Mouse (Mus musculus) retina, postnatal 1 day (tissue): ENCODE measurements around the gene Plcg1.

Experiments
- DNase-seq: peaks from one replicate; pipeline ENCODE4 v3.0.0-alpha.2; 2012

Gene Plcg1

DNA sequence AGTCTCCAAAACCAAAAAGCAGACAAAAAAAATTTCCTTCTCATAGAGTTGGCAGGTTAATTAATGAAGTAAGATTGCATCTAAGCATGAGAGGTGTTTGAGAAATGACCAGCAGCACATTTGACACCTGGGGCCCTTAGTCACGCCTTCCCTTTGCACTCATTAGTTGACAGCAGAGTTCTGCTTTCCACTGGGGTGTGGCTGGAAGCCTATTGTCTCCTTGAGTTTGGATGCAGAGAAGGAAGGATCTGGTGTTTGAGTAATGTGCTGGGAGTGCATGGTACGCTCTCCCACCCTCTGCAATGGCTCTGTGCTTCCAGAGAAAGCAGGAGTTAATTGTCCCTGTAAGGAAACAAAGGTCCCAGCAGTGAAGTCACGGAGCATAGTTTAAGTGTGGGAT lies 5.4 kb downstream of the Plcg1 start:
- DNase-seq = no peak

DNA sequence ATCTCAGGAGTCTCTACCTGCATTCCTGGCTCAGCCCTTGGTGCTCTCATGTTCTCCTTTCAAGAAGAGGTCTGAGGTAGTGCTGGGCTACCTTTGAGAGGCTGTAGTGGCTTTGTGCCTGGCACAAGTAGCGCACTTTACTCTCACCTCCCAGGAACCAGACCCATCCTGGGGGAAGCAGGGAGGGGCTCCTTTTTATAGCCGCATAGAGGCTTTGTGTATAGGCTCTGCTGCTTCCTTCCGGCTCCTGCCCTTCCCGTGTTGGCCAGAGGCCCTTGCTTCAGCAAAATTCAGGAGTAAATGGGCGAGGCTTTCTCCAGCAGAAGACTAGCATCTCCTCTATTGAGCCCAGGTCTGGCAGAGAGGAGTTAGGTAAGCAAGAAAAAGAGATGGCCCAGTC lies 7.3 kb downstream of the Plcg1 start:
- no peak for DNase-seq

DNA sequence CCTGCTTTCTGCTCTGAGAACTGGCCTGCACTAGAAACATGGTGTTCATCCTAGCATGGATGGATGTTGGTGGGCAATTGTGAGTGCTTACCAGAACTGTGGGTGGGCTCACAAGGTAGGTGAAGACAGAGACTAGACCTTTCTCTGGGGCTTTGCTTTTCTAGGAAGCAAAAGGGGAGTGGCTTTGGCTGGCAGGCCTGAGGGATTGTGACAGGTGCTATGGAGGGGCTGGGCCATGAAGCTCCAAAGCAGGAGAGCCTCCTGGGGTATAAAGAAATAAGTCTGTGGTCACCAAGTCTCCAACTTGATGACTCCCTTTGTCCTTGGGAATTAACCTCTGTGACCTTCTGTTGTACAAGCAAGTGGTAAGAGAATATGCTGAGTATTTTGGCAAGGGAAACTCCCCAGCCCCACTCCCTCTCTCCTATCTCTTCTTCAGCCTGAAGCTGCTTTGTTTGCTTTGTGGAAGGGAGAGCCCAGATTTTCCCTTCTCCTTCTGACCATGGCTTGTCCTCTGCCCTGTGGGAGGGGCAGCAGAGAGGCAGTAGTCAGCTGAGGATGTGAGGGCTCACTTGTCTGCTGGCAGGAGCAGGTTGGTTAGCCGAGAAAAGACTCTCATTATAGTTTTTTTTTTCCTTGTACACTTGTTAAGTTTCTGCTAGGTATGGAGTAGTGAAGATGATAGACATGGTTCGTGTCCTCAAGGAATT lies 8.7 kb downstream of the Plcg1 start:
- no peak for DNase-seq

DNA sequence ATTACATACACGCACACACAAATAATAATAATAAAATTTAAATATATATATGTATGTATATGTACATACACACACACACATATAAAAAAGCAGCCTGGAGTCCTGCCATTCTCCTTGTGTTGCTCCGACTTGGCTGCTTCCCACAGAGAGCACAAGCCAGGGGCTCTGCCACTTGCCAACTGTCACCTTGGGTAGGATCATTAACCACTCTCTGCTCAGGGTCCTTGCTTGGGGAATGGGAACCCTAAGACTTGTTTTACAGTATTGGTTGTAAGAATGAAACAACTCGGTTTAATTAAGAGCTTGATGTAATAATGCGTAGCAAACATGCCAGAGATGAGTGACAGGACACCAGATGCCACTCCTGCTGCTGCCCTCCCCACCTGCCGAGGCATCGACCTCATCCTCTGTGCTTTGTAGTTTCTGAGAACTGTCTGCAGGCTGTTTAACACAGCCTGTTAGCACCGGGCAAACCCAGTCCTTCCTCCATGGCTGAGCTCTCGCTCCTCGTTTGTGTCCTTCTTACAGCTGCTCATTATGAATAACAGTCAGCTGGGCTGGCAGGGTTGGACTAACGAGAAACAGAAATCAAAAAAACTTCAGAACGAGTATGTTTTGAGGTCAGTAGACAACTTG lies 9.5 kb downstream of the Plcg1 start:
- peak; percentile 55 for DNase-seq

DNA sequence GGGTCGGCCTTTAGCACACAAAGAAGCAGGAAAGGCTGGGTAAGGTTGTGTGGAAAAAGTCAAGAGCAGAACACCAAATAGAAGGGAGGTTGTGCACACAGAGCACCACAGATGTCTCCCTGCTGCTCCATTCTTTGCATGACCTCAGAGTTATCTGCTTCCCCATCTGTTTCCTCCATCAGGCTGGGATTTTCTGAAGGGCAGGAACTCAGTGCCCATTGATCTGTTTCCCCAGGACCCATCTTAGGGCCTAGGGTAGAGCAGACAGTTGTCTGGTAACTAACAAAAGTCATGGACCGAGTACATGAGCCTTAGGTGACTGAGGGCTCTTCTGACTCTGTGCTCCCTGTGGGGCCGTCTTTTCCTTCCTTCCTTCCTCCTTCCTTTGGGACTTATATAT lies 10.5 kb downstream of the Plcg1 start:
- no peak for DNase-seq

DNA sequence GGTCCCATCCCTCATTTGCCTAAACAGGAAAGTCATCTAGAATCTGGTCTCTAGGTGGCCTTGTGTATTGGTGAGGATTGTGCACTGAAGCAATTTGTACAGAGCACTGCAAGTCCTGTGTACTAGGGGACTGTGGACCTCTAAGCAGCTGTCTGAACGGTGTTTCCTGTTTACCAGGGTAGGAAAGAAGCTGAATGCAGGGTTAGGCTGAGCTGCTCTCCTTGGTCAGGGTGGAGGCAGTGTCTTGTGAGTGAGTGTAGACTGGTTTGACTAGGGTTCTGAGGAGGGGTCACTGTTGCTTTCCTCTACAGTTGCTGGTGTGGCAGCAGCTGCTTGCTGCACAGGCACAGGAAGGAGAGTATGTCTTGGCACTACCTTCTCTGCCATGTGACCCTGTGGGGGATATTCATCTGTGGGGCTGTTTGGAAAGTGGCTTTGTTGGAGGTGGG lies 11.1 kb downstream of the Plcg1 start:
- no peak for DNase-seq

DNA sequence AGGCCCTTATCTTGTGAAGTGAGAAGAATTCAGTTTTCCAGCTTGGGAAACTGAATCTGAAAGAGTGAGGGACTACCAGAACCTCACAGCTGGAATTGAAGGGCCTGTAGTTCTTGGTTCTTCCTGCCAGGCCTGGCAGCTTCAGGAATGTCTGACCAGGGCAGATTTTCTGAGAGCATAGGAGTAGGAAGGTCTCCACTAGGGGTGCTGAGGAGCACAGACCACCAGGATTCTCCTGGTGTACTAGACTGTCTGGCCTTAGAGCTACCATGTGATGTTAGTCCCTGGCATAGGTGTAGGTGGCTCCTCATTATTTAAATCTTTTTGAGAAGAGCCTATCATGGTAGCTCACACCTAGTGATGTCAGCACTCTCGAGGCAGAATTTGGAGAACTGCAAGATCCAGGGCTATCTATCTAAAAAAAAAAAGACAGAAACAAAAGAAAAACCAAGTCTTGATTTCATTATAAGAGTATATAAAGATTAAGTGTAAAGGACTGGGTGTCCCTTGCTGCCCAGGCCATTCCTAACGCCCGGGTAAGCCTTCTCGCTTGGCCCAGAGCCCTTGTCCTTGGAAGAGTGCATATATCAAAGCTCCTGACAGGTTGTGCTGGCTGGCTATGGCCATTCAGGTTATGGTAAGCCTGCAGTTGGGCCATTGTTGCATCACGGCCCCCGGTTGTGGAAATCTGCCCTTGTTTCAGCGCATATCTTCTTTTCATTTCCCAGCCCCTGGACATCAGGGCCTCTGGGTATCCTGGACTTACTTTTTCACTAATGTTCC lies 13.1 kb downstream of the Plcg1 start:
- peak; percentile 66 for DNase-seq

DNA sequence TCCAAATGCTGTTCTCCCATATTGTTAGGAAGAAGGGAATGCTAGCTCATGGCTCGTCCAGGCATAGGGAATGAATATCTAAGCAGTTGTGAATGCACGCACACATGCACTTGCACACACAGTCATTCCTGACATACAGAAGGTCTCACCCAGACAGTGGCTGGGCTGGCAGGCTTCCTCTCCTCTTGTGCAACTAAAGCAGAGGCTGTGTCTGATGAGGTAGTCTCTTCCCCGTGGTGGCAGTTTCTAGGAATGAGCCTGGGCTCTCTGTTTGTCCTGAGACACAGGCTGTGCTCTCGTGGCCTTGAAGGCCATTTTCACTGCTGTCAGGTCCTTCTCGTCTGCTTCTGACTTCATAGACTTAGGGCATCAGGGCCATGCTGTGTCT lies 13.7 kb downstream of the Plcg1 start:
- DNase-seq = no peak

DNA sequence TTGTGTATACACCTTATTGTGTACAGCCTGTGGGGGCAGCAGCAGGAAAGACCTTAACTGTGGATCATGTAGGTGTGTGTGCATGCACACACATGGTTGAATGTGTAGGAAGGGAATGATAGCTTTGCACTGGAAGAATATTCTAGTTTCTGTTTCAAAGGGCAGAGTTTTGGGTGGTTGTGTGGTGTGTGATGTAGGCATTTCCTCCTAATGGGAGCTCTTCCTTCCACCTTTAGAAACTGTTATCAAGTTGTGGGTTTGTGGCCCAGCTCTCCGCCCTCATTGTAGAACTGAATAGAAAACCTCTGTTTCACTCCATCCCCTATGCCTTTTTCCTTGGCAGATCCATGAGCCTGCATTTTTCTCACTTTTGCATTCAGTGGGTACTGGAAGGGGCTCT lies 14.4 kb downstream of the Plcg1 start:
- no peak for DNase-seq

DNA sequence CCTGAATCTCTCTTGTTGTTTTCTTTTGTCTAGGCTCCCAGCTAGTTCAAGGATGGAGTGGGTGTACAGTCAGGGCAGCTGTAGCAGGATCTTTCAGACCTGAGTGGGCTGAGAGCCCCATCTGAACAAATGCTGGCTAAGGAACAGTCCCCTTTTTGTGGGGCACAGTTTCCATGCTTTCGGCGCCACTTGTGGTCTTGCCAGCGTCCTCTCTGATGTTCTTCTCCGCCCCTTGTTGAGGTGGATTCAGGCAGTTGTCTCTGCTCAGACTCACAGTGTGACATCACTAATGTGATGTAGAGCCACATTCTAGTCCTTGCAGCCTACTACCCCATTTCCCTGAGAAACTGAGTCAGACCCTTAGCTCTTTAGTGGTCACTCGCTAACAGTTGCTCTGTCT lies 15.5 kb downstream of the Plcg1 start:
- DNase-seq = no peak

DNA sequence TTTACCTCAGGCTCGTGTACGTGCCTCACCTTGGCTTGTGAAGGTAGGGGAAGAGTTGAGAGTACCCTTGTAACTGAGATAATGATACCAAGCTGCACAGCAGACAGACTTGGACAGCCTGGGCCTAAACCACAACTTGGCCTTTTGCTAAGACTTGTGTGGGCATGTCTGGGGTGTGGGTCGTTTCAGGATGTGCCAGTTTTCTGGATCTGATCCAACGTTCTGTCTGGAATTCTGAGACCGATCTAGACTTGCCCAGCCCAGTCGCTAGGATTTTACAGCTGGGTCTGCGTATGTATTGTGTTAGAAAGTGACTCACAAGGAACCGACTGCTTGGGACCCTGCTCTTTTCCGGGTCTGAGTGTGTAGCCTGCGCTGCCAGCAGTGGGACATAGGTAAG lies 16.0 kb downstream of the Plcg1 start:
- no peak for DNase-seq

DNA sequence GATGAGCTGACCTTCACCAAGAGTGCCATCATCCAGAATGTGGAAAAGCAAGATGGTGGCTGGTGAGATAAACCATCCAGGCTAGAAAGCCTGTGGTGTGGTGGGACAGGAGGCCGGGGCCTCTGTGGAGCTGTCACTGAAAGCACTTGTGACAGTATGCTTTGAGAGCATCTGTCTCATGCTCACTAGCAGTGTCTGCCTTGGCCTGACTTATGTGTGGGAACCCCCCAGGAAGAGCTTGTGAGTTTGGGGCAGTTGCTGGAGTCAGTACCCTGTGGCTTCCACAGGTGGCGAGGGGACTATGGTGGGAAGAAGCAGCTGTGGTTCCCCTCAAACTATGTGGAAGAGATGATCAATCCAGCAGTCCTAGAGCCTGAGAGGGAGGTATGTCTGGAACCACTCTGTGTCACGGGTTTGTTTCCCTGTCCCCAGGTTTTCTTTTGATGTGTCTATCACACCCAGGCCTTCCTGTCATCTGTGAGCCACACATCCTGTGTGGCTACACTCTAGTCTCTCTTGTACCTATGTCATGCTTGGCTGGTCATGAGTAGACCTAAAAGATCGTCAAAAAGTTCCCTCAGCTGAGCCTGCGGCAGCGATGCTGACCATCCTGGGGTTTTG lies 25.6 kb downstream of the Plcg1 start:
- no peak for DNase-seq

DNA sequence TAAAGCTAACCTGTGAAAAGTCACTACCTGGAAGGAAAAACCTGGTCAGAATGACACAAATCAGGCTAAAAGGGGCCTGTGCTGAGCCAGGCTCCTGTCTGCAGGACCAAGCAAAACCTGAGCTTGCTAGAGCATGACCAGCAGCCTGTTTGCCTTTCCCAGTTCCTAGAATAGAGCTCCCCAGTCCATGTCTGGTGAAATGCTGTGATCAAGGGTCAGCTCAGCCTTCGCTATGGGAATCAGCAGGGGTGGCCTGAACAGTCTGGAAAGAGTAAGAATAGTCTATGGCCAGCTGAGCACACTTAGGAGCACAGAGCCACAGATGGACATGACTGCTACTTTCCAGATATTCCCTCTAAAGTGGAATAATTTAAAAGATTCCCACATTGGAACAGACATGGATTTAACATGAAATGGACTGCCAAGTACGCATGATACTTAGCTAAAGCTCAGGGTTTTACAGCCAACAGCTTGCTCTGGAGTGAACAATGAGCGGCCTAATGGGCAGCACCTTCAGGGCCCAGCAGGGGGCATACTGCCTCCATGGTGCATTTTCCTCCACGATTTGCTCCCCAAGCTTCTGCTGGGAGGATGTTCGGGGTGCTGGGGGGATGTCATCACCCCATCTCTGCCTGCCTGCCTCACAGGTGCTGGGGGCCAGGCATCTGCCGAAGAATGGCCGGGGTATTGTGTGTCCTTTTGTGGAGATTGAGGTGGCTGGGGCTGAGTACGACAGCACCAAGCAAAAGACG lies 29.5 kb downstream of the Plcg1 start:
- peak; percentile 31 for DNase-seq

DNA sequence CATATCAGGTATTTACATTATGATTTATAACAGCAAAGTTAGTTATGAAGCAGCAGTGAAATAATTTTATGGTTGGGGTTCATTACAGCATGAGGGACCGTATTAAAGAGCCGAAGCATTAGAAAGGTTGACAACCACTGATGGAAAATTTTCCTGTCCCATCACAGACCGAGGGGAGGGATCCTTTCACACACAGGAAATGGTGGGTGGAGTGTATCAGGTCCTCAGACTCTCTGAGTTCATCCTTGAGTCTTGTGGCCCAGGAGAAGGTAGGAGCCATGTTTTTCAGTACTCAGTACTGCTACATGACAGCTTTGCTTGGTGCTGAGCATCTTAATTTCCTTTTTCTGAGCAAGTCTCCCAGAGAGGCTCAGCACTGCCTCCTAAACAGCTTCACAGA lies 32.7 kb downstream of the Plcg1 start:
- DNase-seq = no peak

DNA sequence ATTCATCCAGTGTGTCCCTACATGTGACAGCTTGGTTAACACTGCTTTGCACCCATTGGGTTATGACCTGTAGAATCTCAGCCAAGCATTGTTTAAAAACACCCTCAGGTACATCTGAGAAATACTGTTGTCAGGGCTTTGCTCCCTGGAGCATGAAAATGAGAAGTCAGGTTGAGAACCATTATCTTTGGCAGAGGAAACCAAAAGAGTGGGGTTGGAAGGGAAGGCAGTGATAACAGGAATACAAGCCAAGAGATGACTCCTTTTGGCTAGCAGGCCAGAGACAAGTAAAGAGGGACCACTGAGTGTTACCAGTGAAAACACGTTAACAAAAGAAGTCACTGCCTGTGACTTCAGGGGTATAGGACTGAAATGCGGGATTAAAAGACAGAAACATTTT lies 33.3 kb downstream of the Plcg1 start:
- DNase-seq = no peak

DNA sequence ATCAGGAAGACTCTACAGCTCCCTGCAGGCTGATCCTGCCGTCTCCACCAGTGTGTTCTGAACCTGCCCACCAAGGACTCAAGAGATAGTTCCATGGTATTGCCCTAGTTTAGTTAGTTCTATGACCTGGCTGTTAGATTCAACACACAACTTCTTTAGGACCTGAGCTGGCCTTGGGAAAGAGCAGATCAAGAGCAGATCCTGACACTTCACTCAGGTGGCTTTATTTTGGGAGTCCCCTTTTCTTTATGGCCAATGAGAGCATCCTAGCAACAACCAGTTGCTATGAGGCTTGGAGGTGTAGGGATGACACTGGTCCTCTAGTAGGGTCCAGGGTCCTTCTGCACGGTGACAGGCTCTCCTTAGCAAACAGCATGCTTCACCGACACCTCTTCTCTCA lies 34.0 kb downstream of the Plcg1 start:
- no peak for DNase-seq

DNA sequence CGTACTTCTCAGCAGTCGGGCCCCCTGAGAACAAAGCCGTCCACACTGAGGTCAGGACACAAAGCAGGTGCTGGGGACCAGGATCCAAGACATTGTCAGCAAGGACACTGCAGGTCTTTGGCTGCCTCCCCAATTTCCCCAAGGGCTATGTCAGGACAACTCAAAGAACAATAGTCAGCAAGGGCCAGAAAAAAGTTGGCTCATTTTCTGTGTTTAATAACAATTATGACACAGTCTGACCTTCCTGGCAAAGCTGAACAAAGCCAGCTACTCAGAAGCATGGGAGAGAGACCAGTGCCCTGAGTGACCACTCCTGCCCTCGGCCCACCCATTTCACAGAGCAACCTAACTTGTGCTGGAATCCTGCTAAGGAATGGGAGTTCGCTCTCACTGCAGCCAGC lies 35.3 kb downstream of the Plcg1 start:
- DNase-seq = no peak

DNA sequence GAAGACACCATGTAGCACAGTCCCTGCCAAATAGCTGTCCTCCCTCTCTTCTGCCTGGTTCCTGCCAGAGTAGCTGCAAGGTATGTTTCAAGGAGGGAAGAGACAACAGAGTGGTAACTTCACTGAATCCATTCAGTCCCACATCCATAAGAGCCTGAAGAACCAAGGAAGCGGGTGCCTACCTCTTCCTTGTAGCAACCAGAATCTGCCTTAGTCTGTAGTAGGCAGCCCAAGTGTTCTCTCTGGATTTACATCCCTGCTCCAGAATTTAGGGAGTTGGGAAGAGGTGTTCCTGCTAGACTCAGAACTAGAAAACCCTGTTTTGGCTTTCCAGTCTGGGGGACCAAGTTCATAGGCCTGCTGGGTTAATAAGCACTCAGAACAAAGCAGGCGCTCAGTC lies 36.1 kb downstream of the Plcg1 start:
- DNase-seq = no peak

DNA sequence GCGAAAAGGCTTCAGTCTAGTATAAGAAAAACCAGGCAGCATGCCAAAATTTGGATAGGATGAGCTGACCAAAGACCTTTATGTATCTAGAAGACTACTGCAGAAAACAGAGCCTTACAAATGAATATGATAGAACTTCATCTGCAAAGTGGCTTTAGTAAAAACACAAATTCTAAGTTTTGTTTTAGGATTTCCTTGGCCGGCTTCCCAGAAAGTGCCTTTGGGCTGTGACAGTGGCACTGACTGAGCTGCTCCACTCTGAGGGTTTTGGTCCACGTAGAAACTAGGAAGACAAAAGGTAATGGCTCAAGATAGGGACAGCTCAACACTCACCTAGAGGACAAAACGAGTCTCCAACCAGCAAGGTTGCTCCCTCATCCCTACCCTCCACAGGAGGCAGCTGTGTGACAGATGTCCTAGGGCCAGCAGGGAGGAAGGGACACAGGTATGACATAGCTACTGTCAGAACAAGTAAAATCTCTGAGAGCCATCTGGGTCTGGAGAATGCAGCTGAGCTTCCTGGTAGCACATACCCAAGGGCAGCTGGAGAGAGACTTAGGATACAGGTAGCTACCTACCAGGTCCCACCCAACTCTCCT lies 37.1 kb downstream of the Plcg1 start:
- no peak for DNase-seq

DNA sequence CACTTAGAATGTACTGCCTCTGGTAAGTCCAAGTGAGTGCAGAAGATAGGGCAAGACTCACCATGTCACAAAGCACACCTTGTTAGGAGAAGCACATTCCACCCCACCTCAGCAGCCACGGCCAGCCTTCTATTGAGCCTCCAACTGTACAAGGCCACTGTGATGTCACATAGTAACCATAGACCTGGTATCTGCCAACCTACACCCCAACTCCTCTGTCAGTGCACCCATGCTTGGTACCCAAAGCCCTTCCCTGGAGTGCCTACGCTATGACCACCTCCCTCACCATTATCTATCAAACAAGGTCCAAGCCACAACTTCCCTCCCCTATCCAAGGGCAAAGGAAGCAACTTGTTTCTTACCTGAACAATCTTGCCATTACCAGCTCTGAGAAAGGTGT lies 37.9 kb downstream of the Plcg1 start:
- DNase-seq = no peak

DNA sequence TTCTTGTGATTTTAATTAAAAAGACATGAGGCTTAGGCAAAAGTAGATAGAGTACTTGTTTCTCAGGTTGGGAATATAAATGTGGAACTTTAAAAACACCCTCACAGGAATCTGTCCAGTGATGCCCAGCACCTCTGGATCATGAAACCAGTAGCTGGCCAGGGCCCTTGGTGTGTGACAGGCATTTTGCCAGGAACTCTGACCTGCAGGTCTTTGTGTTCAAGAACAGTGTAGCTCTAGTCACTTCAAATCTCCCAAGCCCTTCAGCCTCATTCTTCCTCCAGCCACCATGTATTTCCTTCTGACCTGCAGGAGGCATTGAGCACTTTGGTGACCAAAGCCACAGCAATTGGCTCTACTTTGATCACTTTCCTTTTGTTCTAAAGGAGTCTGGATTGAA lies 39.3 kb downstream of the Plcg1 start:
- no peak for DNase-seq

DNA sequence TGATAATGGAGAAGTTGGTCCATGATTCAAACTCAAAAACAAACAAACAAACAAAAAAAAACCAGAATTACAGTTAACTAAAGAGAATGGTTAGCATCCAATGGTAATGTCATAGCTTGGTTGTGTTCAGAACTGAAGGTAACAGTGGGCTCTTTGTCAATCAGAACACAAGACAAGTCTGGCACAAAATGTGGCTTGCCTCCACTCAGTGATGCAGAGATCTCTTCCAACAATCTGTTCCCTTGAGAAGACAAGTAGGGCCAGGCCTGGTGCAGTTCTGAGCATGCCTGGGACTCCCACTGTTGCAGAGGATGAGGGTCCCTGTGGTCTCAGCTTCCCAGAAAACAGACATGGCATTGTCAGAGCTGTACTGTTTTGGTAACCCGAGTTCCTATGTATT lies 39.8 kb downstream of the Plcg1 start:
- no peak for DNase-seq
